Mouse (Mus musculus) thymus, adult 2 months (tissue): ENCODE results near the gene Pla2g3. TPM values are rescaled to one million over a fixed set of nuclear protein-coding genes. Genes with fewer than 3 reads are reported as not detected.

ENCODE experiments used
- DNase-seq: peaks from one replicate; pipeline ENCODE4 v3.0.0; 2021
- H3K27ac ChIP-seq: fragments of 200-500 bp; 2 replicates; pipeline ENCODE4 v1.5.1; 2012; ENCODE audit warnings: low read length, control low read depth; ENCODE audit not compliant: control insufficient read depth, insufficient read depth
- H3K27me3 ChIP-seq: fragments of 200-500 bp; 2 replicates; pipeline ENCODE4 v1.6.1; 2012; ENCODE audit warnings: mild to moderate bottlenecking, low read length, moderate library complexity, mixed read lengths; ENCODE audit not compliant: control insufficient read depth, insufficient read depth
- H3K36me3 ChIP-seq: fragments of 200-500 bp; 2 replicates; pipeline ENCODE4 v1.6.1; 2012; ENCODE audit warnings: mild to moderate bottlenecking, low read length, moderate library complexity; ENCODE audit not compliant: control insufficient read depth, insufficient read depth
- H3K4me1 ChIP-seq: fragments of 200-500 bp; replicated peaks from 2 replicates; pipeline ENCODE4 v1.6.1; 2012; ENCODE audit warnings: low read length; ENCODE audit not compliant: control insufficient read depth, insufficient read depth
- H3K4me3 ChIP-seq: fragments of 200-500 bp; 2 replicates; pipeline ENCODE4 v1.5.1; 2012; ENCODE audit warnings: mild to moderate bottlenecking, low read length, control low read depth, moderate library complexity; ENCODE audit not compliant: control insufficient read depth, insufficient read depth
- CTCF ChIP-seq: fragments of 200-500 bp; IDR thresholded peaks from 2 replicates; pipeline ENCODE4 v1.5.1; 2012; ENCODE audit warnings: mild to moderate bottlenecking, control low read depth, low read length, moderate library complexity, borderline replicate concordance; ENCODE audit not compliant: control insufficient read depth, poor library complexity, insufficient read depth; ENCODE audit errors: extremely low read depth
- POLR2A ChIP-seq: fragments of 200-500 bp; IDR thresholded peaks from 2 replicates; pipeline ENCODE4 v1.6.1; 2012; ENCODE audit warnings: mild to moderate bottlenecking, low read length, control low read depth, moderate library complexity; ENCODE audit not compliant: control insufficient read depth, poor library complexity, insufficient read depth; ENCODE audit errors: extremely low read depth
- WGBS: fragments of 180-500 bp; shearing (Covaris S2); methylation state at CpG from one replicate; pipeline ENCODE4 v1.1.7; 2018; 5-methylcytosine and 5-hydroxymethylcytosine counted together
- polyA plus RNA-seq: library from polyadenylated mRNA; depleted of rRNA; stranded (reverse); fragments of >200 nt; gene quantifications from 2 replicates; pipeline ENCODE4 v1.2.3, GENCODE M21; 2012

The Pla2g3 gene
- polyA plus RNA-seq, 1 experiment = 1.9 TPM

GRCm38 (mm10) chr11:3535406-3535986, 47.4 kb downstream of the Pla2g3 start:
- no peak overlapping the region for H3K27ac ChIP-seq
- under 1% methylated on average over 36 of the region's 36 CpGs for WGBS
- peak overlapping the region; percentile 50 for H3K4me3 ChIP-seq
- DNase-seq = peak; percentile 96
- no peaks in the 10 kb centered on the region for H3K27me3 ChIP-seq
- H3K36me3 ChIP-seq = no peaks in the 10 kb centered on the region
- TF ChIP-seq CTCF (peak; percentile 89), POLR2A (no peak)
- H3K4me1 ChIP-seq = peaks cover 19% of the 10 kb centered on the region

GRCm38 (mm10) chr11:3536082-3536481, 48.0 kb downstream of the Pla2g3 start:
- no peak for DNase-seq
- WGBS = 87% methylated on average over 5 of the region's 5 CpGs
- Histone ChIP-seq H3K36me3 (no peaks in the 10 kb centered on the region), H3K27ac (no peak overlapping the region), H3K4me1 (peaks cover 19% of the 10 kb centered on the region), H3K27me3 (no peaks in the 10 kb centered on the region), H3K4me3 (peak overlapping the region; percentile 50)
- TF ChIP-seq POLR2A = no peak
- TF ChIP-seq CTCF = no peak

- H3K4me3 ChIP-seq = no peak overlapping the region
- TF ChIP-seq POLR2A (no peak), CTCF (no peak)
- H3K27ac ChIP-seq = no peak overlapping the region
- H3K4me1 ChIP-seq = peaks cover 19% of the 10 kb centered on the region
- no peaks in the 10 kb centered on the region for H3K27me3 ChIP-seq
- no peaks in the 10 kb centered on the region for H3K36me3 ChIP-seq
- 96% methylated on average over 5 of the region's 5 CpGs for WGBS
- DNase-seq = no peak
These were observed 48.8 kb downstream of the Pla2g3 start for GRCm38 (mm10) chr11:3536745-3537333.

DNA sequence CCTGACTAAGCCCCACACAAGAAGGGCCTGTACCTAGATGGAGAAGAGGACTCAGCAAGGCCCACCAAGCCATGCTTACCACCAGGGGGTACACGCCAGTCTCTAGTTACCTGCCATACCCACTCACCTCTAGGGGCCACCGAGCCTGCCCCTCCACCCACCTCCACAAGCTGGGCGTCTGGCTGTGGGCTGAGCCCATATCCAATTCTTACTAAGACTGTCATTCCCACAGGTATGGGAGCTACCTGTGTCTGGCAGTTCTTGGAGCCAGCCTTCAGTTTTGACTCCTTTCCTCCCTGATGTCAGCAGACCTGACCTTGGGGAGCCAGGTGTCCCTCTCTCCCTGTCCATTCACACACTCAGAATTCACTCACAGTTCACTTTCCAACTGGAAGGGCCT, 49.6 kb downstream of the Pla2g3 start:
- DNase-seq = no peak
- Histone ChIP-seq H3K4me1 (peaks cover 19% of the 10 kb centered on the region), H3K27me3 (no peaks in the 10 kb centered on the region), H3K4me3 (no peak overlapping the region), H3K36me3 (no peaks in the 10 kb centered on the region), H3K27ac (no peak overlapping the region)
- TF ChIP-seq CTCF = no peak
- no peak for TF ChIP-seq POLR2A
- 86% methylated on average over 3 of the region's 3 CpGs for WGBS

- DNase-seq = no peak
- Histone ChIP-seq H3K27me3 (no peaks in the 10 kb centered on the region), H3K36me3 (no peaks in the 10 kb centered on the region), H3K27ac (no peak overlapping the region), H3K4me1 (peaks cover 19% of the 10 kb centered on the region), H3K4me3 (peak overlapping the region; percentile 93)
- 73% methylated on average over 4 of the region's 4 CpGs for WGBS
- TF ChIP-seq CTCF = no peak
- TF ChIP-seq POLR2A = no peak
These were observed 50.3 kb downstream of the Pla2g3 start for GRCm38 (mm10) chr11:3538341-3538740.

DNA sequence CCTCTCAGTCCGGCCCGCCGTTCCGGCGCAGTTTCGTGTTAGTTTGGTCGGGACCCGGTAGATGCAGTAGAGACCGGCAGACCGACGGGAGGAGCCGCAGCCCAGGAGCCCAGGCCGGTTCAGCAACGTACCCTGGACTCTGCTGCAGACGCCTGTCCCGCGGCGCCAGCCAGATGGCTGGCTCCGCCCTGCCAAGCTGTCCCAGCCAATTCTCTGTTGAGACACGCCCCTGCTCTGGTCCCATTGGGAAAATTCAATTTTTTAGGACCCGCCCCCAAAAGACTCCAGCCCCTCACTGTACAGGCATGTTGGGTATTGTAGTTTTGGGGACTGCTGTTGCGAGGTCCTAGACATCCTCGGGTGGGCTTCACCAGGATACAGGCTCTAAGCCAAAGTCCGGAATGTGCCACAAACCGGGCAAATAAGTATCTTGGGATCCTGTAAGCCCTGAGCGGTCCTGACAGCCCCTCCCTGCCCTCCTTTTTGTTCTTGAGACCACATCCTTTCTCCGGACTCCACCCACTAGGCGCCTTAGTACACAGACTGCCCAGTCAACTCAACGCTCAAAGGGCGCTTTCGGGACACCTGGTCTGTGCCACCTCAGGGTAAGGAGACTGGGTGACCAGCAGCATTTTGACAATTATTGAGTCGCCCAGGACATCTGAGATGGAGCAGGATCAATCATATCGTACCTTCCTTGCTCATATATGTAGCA, 51.2 kb downstream of the Pla2g3 start:
- H3K27me3 ChIP-seq = no peaks in the 10 kb centered on the region
- 3% methylated on average over 33 of the region's 33 CpGs for WGBS
- peak; percentile 84 for DNase-seq
- H3K4me3 ChIP-seq = peak overlapping the region; percentile 93
- H3K36me3 ChIP-seq = no peaks in the 10 kb centered on the region
- H3K4me1 ChIP-seq = peaks cover 19% of the 10 kb centered on the region
- TF ChIP-seq CTCF (0 out of 2 replicates have a peak, but pooled peaks have one; percentile 12), POLR2A (peak; percentile 83; the same call in 1 of the 2 replicates)
- no peak overlapping the region for H3K27ac ChIP-seq
